Mouse (Mus musculus): ENCODE measurements around the gene Shroom4.

Shroom4 gene

DNA sequence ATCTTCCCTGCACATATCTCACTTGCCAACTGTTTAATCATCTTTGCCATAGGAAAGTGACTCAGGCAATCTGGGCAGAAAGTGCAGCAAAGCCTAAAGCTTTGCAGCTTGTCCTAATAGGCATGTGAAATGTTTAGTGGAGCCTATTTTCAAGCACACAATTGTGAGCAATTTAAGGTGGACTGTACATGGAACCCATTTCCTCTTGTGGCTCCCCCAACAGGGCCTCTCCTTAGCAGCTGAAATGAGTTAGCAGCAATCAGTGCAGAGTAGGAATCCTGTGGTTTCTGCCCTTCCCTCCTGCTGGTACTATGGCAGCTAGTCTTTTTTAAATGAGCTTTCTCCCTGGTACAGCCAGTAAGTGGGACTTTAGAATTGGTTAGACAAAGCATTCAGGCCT is 95.8 kb downstream of the Shroom4 start:
- no peak for DNase-seq (ENCODE audit: low spot score in 2 of 2)

DNA sequence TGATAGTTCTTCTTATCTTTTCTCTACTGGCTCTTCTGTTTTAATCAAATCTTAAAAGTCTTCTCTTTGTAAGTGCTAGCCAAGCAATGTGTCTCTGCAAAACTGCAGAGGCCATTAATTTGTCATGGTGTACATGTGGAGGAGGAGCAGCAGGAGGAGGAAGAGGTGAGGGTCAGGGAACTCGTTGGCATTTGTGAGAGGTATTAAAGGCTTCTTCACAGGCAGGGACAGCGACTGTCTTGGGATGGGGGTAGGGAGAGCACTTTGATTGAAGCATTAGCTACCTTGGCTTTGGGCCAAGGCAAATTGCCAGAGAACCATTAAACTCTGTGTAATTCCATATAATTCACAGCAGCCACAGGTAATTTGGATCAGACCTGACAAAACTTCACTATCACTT is 96.7 kb downstream of the Shroom4 start:
- DNase-seq (ENCODE audit: low spot score in 2 of 2): no peak

DNA sequence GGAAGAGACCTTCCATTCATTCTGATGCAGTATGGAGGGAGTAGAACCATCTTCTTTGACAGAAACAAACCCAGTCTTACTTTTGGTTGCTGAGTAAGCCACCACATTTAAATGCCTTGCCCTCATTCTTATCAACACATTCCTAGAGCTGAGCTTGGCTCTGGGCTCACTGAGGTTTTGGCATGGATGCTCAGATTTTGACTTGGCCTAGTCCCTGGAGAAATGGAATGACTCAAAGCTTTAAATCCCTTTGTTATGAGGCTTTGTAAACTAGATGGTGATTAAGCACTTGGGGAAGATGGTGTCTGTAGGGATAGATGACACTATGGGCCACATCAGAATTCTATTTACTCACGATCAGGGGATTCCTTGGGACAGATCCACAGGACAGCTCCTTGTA is 102.2 kb downstream of the Shroom4 start:
- no peak for DNase-seq (ENCODE audit: low spot score in 2 of 2)

DNA sequence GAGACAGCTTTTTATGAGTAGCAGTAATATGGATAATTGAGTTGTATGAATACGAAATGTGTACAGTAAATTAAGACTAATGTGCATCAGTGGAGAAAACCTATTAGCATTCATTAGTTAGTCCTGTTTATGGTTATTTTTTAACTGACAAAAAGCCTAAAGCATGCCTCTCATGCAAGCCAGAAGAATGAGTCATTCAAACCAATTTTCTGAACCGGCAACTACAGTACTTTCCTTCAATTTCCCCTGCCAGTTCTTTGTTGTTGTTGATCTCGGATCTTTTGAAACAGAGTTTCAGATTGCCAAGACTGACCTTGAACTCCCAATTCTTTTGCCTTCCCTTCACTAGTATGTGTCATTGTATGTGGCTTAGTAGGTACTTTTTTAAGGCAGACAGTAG is 117.6 kb downstream of the Shroom4 start:
- no peak for DNase-seq (ENCODE audit: low spot score in 2 of 2)

DNA sequence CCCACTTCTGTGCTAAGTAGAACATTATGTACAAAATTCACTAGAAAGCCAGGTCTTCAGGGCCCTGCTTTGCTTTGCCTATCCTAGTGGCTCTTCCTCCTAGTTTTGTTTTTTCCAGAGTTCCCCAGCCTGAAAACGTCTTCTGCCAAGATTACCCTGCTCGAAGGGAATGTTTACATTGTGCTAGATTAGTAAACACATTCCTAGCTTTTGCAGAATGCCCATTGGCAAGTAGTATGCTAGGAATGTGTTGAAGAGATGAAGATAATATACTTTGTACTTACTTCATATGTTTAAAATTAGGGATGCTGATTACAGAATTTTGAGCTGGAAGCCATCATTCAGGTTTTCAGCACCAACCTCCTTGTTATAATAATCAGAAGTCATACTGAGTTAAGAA is 118.8 kb downstream of the Shroom4 start:
- DNase-seq (ENCODE audit: low spot score in 2 of 2): no peak

DNA sequence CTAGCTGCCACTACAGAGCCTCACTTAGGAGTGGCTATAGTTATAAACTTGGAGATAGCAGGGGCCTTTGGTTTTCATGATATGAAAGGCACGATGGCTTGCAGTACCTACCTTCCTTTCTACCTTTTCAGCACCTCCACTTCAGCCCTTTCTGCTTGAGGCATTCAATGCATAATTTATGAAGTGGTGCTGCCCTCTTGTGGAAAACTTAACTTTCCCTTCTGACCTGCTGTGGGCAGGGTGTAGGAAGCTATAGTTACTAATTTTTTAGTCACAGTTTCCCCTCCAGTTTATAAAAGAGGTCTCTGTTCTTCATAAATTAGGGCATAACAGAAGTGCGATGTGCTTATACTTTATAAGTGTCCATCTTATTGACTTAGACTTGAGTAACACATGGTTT is 123.3 kb downstream of the Shroom4 start:
- no peak for DNase-seq (ENCODE audit: low spot score in 2 of 2)

DNA sequence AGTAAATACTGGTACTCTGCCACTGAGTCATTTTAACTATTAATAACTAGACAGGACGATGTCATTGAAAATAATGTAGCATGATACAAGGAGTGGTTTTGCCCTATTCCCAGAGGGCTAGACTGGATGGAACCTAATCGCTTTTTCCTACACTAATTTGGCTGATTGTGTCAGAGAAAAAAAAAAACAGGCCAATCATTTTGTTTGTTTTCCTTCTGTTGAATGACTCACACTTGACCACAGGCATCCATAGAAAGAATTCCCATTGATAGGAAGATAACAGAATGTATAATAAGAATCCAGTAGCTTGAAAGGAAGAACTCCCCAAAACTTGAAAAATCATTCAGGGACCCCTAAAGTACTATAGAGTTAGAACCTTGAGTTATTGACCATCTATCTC is 137.0 kb downstream of the Shroom4 start:
- DNase-seq (ENCODE audit: low spot score in 2 of 2): no peak

DNA sequence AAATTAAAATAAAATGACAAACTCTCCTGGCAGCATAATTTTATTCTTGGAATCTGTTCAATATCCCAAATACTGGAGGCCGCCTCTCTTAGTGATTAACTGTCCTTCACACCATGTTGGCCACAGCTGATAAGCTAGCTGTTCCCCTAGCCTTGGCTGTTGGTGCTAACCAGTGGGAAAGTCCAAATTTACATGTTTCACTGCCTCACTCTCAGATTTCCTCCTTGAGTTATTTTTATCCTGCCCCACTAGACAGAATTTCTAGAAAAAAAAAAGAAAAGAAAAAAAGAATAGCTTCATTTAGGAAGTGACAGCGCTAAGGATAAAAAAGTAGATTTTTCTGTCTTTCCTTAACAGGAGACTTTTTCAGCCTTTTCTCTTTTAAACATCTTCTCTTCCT is 138.0 kb downstream of the Shroom4 start:
- DNase-seq (ENCODE audit: low spot score in 2 of 2): no peak

DNA sequence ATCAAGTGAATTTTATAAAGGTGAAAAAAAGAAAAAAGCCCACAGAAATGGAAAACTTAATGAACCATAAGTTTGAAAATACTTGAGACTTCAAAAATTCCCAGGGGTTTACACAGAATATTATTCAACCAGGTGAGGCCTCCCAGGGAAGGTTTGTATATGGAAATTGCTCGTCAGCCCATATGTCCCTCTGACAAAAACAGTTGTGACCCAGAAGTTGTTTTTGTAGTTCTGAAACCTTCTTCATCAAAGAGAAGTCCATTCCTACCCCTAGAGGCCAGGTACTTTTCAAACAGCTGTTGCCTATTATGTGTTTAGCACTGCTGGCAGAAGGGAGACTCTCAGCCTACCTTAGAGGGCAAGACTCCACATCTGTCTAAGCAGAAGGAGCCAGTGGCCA is 165.4 kb downstream of the Shroom4 start:
- no peak for DNase-seq (ENCODE audit: low spot score in 2 of 2)

DNA sequence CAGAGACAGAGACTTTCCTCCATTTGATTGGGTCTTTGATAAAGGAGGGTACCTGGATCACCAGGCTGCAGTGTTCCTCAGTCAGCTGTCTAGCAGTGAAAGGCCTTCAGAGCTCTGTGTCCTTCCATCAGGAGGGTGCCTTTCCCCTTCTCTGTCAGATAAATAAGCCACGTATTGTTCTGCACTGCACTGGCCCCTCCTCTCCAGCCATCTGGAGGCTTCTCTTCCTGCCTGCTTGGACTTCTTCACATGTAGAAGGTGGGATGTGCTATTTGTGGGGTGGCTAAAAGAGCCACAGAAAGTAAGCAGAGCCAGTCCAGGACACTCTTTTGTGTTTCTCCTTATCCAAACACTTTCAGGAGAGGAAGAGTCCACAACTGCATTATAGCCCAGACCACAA is 174.9 kb downstream of the Shroom4 start:
- DNase-seq (ENCODE audit: low spot score in 2 of 2): no peak

DNA sequence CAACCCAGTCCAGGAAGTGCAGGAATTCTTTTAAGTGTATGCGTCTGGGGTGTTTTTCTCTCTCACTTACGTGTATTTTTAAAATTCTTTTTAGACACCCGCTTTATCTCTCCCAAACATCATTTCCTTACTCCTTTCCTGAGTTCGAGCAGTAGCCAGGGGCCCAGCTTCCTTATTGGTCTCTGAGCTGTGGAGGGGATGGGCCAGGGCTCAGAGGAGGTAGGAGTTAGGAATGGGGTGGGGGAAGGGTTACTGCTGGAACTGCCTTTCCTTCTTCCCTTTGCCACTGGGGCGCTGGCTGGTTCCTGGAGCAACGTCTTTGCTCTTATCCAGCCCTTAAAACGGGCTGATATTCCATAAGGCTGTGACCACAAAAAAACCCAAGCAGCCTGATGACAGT is 177.3 kb downstream of the Shroom4 start:
- no peak for DNase-seq (ENCODE audit: low spot score in 2 of 2)

DNA sequence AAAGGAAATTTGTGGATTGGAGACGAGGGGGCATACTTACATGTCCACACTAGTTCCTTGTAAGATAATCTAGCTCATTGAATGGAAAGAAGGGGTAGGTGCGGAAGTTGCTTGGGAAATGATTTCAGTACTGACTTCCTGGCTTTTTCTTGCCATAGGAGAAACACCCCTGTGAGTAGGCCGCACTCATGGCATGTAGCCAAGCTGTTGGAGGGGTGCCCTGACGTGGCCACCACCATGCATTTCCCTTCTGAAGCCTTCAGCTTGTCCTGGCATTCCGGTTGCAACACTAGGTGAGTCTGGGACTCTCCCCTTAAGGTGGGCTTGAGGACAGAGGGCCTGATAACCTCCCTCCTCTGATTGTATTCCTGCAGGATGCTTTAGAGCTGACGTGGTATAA is 181.0 kb downstream of the Shroom4 start:
- peak in 1 of 2 experiments; percentile 2 for DNase-seq (ENCODE audit: low spot score in 2 of 2)

DNA sequence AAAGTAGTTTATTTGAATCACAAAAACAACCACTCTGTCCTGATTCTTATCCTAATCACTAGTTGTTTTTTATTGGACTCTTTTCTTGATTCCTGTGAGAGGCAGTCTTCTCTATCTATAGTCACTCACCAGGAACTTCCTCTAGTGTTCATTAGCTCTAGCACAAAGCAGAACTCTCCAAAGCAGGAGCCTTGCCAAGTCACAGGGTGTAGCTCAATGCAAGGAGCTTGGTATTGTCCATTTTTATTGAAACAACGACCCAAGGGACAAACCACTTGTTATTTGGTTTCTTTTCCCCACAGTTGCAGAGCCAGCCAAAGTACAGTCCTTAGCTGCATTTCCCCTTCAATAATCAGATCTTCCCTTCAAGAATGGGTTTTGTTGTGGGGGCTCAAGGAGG is 181.5 kb downstream of the Shroom4 start:
- DNase-seq (ENCODE audit: low spot score in 2 of 2): no peak

DNA sequence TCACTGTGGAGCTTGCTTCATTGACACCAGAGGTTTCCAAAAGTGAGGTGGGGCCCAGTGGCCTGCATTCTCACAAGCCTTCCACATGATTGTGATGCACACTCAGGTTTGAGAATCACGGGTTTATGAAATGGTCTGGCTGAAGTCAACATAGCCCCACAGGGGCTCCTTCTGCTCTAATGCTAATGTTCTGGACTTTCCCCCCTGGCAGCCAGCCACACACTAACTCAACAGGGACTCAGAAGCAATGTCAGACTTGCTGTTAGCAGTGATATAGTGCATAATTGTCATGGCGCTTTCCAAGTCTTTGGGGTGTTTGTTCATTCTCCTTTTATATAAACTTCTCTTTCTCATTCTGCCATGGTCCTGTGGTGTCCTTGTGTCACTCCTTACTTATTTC is 183.0 kb downstream of the Shroom4 start:
- peak in 1 of 2 experiments; percentile 2 for DNase-seq (ENCODE audit: low spot score in 2 of 2)

DNA sequence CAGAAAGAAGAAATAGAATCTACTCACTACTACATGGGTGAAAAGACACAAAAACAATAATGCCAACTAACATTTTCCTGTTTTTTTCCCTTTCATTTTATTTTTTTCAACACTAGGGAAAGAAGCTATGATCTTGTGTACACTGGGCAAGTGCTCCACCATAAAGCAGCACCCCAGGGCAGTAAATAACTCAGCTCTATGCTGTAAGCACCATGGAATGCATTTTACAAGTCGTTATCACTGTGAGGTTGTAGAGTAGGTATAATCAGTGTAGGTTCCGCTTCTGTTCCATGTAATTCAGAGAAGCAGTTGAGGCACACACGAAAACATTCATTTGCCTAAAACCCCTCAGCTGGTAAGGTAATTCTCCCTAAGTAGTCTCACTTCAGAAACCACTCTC is 194.5 kb downstream of the Shroom4 start:
- no peak for DNase-seq (ENCODE audit: low spot score in 2 of 2)

DNA sequence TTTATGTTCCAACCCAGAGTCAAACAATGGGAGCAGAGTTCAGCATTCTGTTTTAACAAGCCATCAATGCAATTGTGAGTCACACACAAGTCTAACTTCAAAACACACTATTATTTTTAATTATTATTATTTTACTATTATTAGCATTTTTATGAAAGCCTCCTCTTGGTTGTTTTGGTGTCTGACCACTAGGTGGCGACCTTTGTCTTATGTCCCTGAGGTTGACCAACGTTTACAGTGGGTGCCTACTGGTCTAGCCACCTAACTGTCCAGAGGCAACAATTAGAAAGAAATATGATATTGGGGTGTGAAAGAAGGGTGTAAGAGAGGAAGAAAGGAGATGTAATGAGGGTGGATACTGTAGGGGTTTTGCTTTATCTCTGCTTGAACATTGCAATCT is 254.4 kb downstream of the Shroom4 start:
- peak in 1 of 2 experiments; percentile 5 for DNase-seq (ENCODE audit: low spot score in 2 of 2)

DNA sequence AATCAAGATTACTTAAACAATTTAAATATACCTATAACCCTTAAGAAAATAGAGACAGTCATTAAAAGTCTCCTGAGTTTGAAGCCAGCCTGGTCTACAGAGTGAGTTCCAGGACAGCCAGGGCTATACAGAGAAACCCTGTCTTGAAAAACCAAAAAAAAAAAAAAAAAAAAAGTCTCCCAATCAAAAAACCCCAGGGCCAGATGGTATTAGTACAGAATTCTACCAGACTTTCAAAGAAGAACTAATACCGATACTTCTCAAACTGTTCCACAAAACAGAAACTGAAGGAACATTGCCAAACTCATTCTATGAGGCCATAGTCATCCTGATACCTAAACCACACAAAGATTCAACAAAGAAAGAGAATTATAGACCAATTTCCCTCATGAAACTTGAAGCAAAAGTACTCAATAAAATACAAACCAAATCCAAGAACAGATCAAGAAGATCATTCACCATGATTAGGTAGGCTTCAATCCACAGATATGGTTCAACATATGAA is 259.2 kb downstream of the Shroom4 start:
- DNase-seq (ENCODE audit: low spot score in 2 of 2): no peak
